Mouse (Mus musculus) gastrocnemius, adult 2 months (tissue): ENCODE data around the gene Tmem97. TPM values are rescaled to one million over a fixed set of nuclear protein-coding genes. Genes with fewer than 3 reads are reported as not detected.
"Not testable (repeated sequence)": the region's sequence is repeated elsewhere in the genome, so short reads cannot be mapped to it uniquely, and the experiment has no call there.

Experiments
- DNase-seq: peaks from one replicate; pipeline ENCODE4 v3.0.0; 2022
- H3K27ac ChIP-seq: fragments of 200-600 bp; 2 replicates; pipeline ENCODE4 v1.8.1; 2022; ENCODE audit warnings: mild to moderate bottlenecking
- H3K4me3 ChIP-seq: fragments of 200-600 bp; 2 replicates; pipeline ENCODE4 v1.8.1; 2022; ENCODE audit warnings: mild to moderate bottlenecking, moderate library complexity
- CTCF ChIP-seq: fragments of 200-600 bp; IDR thresholded peaks from 2 replicates; pipeline ENCODE4 v1.8.1; 2022; ENCODE audit warnings: antibody characterized with exemption, mild to moderate bottlenecking, moderate library complexity
- intact Hi-C: fragments of 180-260 bp; cut with DNase I; formaldehyde crosslinking; loops from one replicate; pipeline ENCODE4 v1.15.1; 2025
- total RNA-seq, 2 experiments: library from RNA; stranded (reverse); gene quantifications; 2 replicates each; pipeline ENCODE4 v1.2.3; 2021

Tmem97 gene
- total RNA-seq, 2 experiments from 2014 or later, result 2.3 to 2.5 TPM

DNA sequence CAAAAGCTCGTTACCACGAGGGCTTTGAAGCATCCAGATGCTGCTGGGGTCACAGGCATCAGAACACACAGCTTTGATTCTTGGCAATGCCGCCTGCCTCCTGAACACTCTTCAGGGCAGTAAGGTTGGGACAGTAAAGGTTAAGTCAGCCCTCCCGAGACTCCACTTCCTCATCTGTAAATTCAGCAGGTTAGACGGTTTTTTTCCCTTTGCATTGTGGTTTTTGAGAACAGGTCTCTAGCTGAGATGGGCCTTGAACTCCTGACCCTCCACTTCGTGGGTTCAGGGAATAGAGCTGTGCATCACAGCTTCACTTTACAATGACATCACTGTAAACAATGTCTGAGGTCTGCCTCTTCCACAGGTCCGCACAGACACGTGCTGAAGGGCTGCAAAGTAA is 5.4 kb downstream of the Tmem97 start:
- no peak for DNase-seq
- Histone ChIP-seq H3K27ac (no peak overlapping the region), H3K4me3 (no peak overlapping the region)
- no peak for TF ChIP-seq CTCF
- intact Hi-C loops, result no loop called here

DNA sequence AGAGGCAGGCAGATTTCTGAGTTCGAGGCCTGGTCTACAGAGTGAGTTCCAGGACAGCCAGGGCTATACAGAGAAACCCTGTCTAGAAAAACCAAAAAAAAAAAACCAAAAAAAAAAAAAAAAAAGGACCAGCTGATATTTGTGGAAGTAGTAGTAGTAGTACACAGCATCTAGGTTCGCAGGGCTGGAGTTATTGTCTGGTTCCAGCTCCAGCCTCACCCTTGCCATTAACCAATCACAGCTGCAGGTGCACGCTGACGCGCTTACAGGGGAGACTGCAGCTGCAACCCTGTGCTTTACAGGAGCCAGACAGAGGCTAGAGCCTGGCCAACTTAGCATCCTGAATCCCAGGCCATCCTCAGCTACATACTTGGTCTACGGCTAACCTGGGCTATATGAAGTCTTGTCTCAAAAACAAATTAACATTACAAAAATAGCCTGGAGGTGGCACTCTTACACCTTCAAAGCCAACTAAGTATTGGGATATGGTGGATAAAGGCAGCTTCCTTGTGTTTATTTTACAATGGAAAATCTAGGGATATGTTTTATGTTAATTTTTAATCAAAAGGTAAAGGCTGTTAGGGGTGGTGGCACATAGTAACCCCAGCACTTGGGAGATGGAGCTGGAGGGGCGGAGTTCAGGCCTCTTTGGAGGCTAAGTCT is 6.0 kb downstream of the Tmem97 start:
- no peak overlapping the region for H3K27ac ChIP-seq
- DNase-seq, result no peak
- intact Hi-C loops, result no loop called here
- TF ChIP-seq CTCF, result no peak
- H3K4me3 ChIP-seq, result no peak overlapping the region

DNA sequence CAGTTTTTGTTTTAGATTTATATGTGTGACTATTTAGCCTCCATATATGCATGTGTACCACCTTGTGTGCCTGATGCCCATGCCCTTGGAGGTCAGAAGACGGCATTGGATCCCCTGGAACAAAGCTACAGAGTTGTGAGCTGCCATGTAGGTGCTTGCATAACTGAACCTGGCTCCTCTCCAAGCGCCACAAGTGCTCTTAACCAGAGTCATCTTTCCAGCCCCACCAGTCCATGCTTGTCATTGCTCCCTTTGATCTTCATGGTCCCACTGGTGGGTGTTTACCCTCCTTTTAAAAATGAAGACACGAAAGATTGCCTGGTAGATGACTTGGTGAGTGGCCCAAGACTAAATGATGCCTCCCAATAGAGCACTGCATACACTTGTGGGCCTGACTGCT is 10.2 kb downstream of the Tmem97 start:
- Histone ChIP-seq H3K27ac (no peak overlapping the region), H3K4me3 (no peak overlapping the region)
- TF ChIP-seq CTCF, result no peak
- no peak for DNase-seq
- intact Hi-C loops, result no loop called here

DNA sequence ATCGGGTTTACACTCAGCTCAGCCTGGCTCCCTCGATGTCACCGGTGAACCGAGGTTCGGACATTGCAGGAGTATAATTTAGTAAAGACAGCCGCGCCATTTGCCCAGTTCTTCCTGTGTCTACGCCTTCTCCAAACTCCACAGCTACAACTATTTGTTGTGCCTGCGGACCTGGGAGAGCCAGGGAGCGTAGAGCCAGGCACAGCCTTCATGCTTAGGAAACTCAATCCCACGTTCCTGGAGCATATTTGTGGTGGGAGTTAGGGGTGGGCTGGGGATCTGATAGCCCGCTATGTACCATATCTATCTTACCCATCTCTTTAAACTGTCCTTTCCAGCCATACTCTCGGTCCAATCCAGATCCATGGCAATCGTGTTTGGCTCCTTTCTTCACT is 13.9 kb downstream of the Tmem97 start:
- no peak for DNase-seq
- intact Hi-C loops, result no loop called here
- Histone ChIP-seq H3K27ac (peak overlapping the region; percentile 97), H3K4me3 (peak overlapping the region; percentile 98)
- no peak for TF ChIP-seq CTCF

DNA sequence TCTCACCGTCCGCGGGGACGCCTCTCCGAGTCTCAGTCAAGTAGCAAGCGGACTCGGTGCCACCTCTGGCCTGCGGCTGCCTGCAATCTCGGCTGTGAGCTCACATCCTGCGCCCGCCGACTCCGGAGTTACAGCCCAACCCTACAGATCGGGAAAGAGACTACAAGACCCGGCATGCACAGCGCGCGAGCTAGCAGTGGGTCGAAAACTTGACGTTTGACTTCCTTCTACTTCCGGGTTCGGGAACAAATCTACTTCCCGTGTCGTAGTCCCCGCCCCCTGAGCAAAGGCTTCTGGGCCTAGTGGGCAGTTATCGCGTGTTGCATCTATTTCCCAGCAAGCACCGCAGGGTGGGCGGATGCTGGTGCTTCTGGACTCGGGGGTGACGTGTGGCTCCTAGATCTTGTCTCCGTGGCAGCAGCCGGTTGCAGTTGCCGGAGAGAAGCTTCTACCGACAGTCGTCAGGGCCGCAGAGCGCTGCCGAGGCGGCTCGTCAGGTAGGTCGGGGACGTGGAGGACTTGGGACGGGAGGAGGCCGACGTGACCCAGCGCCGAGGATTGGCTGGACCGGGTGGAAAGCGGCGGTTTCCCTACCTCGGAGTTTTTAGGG is 14.4 kb downstream of the Tmem97 start, which contains the start of the genes Tnfaip1 and Ift20:
Tnfaip1 (minus strand) TSS at position 253 of the 610 bp plus-strand sequence.
Ift20 (plus strand) TSS at position 282 of the 610 bp plus-strand sequence.
- no peak for TF ChIP-seq CTCF
- peak within 1 kb of the TSS; percentile 98 for H3K4me3 ChIP-seq
- intact Hi-C loops, result no loop called here
- DNase-seq, result peak; percentile 98
- H3K27ac ChIP-seq, result peak within 1 kb of the TSS; percentile 97

DNA sequence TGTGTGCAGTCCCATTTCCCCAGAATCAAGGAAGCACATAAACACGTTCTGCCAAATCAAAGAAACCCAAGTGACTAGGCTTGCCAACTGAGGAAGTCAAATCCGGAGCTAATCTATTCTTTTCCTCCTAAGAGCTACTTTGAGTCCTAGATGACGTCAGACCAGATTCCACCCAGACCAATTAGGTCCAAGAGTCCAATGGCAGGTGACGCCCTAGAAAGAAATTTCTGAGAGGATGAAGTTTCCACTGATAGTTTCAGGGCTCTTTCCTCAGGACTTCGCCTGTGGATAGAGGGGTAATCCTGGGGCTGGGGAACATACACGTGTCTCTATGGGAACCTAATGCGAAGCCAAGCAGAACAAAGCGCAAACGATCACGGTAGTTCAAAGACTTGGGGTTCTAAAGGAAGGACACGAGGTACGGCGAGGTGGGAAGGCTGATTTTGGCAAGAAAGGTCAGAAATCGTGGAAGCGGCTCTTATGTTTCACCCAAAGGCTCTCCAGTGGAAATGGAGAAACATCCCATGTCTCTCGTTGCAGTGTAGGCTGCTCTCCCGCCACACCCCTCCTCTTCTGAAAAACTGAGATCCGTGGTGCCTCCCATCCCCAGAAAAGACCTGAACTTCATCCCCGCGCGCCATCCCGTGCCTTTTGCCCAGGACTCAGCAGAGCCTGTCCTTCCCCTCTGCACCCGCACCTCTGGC is 15.0 kb downstream of the Tmem97 start:
- no peak for TF ChIP-seq CTCF
- DNase-seq, result no peak
- H3K27ac ChIP-seq, result peak overlapping the region; percentile 97
- peak overlapping the region; percentile 98 for H3K4me3 ChIP-seq
- intact Hi-C loops, result loop anchor here (2.0 kb wide), 1 partner anchor 23 kb away; the partner anchor contains the start of genes Poldip2 and Tmem199

DNA sequence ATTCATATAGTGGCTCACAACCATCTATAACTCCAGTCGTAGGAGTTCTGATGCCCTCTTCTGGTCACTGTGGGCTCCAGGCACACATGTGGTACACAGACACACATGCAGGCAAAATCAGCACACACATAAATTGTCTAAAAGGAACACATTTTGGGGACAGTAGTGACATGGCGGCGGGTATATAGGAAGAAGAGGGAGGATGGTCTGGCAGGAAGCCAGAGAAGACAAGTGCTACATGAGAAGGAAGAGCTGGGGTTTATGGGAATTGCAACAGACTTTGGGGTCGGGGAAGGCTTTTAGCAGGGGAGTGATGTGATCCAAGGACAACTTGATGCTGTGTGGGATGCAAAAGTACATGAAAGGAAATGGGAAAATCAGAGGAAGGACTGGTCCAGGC is 16.1 kb downstream of the Tmem97 start:
- peak overlapping the region; percentile 98 for H3K4me3 ChIP-seq
- TF ChIP-seq CTCF, result peak; percentile 11; the same call in 1 of the 2 replicates
- peak overlapping the region; percentile 97 for H3K27ac ChIP-seq
- intact Hi-C loops, result loop anchor here (2.0 kb wide), 1 partner anchor 22 kb away; the partner anchor contains the start of genes Poldip2 and Tmem199
- no peak for DNase-seq

DNA sequence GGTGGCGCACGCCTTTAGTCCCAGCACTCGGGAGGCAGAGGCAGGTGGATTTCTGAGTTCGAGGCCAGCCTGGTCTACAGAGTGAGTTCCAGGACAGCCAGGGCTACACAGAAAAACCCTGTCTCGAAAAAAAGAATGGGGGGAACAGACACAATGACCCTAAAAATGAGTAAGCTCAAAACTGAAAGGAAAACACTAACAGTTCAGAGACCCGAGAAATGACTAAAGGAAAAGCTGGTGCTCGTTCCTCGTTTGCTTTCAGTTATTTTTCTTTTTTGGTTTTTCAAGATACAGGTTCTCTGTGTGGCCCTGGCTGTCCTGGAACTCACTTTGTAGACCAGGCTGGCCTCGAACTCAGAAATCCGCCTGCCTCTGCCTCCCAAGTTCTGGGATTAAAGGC is 19.1 kb downstream of the Tmem97 start:
- DNase-seq, intact Hi-C loops: not testable (repeated sequence)
- Histone ChIP-seq H3K4me3 (peak overlapping the region; percentile 48), H3K27ac (peak overlapping the region; percentile 80)

DNA sequence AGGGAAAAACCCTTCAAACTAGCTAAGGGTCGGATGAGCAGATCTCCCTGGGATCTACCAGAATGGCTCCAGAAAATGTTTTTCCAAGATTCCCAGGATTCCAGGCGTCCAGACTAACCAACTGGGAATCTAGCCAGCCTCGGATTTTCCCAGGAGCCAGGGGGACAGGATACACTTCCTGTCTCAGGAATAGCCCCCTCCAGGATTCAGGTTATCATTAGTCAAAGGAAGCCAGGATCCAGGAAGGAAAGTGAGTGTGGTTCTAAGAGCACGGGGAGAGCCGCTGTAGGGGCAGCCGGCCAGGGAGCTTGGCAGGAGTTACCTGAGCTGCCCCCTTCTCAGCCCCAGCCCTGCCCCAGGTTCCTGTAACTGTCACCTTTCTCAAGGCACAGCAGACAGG is 19.5 kb downstream of the Tmem97 start:
- intact Hi-C loops, result no loop called here
- peak; percentile 54 for DNase-seq
- H3K27ac ChIP-seq, result peak overlapping the region; percentile 80
- peak overlapping the region; percentile 48 for H3K4me3 ChIP-seq
- no peak for TF ChIP-seq CTCF

DNA sequence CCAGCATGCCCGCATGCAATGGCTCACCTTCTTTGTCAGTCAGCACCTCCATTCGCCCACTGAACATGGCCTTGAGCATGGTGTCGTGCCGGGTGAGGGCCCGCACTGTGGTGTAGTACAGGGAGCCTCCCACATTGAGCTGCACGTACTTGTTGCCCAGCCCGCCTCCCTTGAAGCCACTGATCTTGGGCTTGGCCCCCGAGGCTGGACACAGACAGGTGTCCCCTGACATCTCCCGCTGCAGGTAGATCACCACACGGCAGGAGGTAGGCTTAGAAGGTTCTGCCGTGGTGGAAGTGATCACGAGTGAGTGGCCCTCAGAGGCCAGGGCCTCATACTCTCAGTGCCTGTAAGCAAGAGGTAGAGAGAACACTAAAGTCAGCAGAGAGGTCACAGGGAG is 20.6 kb downstream of the Tmem97 start:
- Histone ChIP-seq H3K27ac (peak overlapping the region; percentile 80), H3K4me3 (peak overlapping the region; percentile 13; the same call in 1 of the 2 replicates)
- intact Hi-C loops, result no loop called here
- DNase-seq, result no peak
- TF ChIP-seq CTCF, result no peak

DNA sequence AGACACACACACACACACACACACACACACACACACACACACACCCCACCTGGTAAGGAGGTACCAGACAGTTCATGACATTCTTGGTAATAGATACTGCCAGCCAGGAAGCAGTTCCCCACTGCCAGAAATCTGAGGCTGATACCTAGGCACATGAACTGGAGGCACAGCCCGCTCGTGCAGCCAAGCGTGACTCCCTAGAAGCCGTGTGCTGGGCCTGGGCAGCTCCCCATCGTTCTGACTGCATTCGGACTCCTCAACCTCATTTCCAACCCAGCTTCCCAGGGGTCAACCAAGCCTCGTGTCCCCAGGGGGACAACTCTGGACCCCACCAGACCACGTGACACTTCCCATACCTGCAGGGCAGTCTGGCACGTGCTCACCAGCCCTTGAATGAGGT is 21.9 kb downstream of the Tmem97 start:
- no peak for DNase-seq

DNA sequence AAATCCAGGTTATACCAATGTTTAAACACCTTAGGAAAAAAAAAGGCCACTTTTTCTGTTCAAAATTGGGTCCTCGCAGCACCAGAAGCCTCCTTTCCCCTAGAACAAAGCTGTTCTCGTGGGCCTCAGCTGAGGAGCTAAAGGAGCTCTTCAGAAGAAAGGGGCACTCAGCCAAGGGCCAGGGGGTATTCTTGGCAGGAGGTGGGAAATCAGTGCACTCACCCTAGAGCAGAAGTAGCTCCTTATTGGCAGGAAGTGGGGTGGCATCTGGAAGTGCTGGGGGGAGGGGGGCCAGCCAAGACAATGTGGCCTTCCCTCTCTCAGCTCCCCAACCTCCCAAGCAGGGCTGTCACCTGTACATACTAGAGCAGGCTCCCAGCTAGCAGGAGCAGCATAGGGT is 25.7 kb downstream of the Tmem97 start:
- H3K27ac ChIP-seq, result no peak overlapping the region
- no peak for DNase-seq
- no peak for TF ChIP-seq CTCF
- intact Hi-C loops, result no loop called here
- H3K4me3 ChIP-seq, result no peak overlapping the region

More for the DNA sequence above, 21.9 kb downstream of the Tmem97 start:
- H3K27ac ChIP-seq, result no peak overlapping the region
- H3K4me3 ChIP-seq, result no peak overlapping the region
- intact Hi-C loops, result no loop called here
- TF ChIP-seq CTCF, result no peak

DNA sequence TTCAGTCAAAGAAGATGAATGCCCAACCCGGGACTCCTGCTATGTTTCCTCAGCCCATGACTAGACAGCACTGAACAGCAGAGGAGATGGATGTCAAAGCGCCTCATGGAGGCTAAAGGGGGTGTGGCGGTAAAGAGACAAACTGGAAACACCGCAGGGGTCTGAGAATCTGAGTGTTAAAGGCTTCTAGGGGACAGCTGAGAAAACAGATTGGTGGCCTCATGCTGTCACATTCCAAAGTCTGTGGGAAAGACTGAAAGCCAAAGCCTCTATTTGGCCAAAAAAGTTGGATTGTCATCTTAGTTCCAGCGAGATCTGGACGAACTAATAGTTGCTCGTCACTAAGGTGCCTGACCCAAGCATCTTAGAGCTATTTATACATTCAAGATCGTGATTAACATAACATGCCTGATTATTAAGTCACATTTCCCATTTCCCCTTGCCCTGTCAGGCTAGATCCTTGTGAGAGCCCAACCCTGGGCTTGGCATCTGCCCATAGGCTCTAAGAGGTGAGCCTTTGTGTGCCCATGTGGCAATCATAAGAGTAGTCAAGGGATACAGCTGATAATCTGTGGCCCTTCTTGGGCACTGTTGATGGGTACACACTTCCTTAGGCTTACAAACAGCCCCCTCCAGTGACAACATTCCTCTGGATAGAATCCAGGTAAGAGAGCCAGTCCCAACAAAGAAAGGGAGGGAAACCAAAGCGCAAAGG is 27.2 kb downstream of the Tmem97 start:
- intact Hi-C loops, result no loop called here
- H3K4me3 ChIP-seq, result no peak overlapping the region
- peak overlapping the region; percentile 68 for H3K27ac ChIP-seq
- no peak for DNase-seq
- no peak for TF ChIP-seq CTCF
